Comparison of ENCODE assay signal across 8 mouse cellular contexts in genomic region chr8:105259721-105260320, GRCm38 (mm10). TPM values are rescaled to one million over a fixed set of nuclear protein-coding genes. Genes with fewer than 3 reads are reported as not detected.
DNase-seq lines count a peak whose midpoint lies in the region; ATAC-seq lines count a peak whose summit lies in the region.

No protein-coding gene starts in this region.

- peak; percentile 56 for ATAC-seq in forebrain, embryonic 14.5 days
- ATAC-seq in megakaryocyte, adult 5-6 weeks (ENCODE audit: poor library complexity, severe bottlenecking): peak; percentile 72

- H3K27me3 ChIP-seq in forebrain, embryonic 14.5 days (replicated peaks; ENCODE audit: control insufficient read depth, insufficient read depth, low read length): peaks cover 63% of the 10 kb centered on the region
- H3K27me3 ChIP-seq in hindbrain, embryonic 10.5 days (ENCODE audit: insufficient read depth, poor library complexity, severe bottlenecking): peaks cover 100% of the 10 kb centered on the region

- H3K4me3 ChIP-seq in forebrain, embryonic 14.5 days (ENCODE audit: low read depth, low read length): peak overlapping the region; percentile 34
- H3K4me3 ChIP-seq in hindbrain, embryonic 10.5 days: peak overlapping the region; percentile 51

- intact Hi-C loops in left cerebral cortex, postnatal 14 days (cut with DNase I): no loop called here

- H3K9ac ChIP-seq in forebrain, embryonic 14.5 days (ENCODE audit: low read length): peak overlapping the region; percentile 40

- WGBS in forebrain, embryonic 14.5 days: 3% methylated on average over 30 of the region's 30 CpGs
- 4% methylated on average over 30 of the region's 30 CpGs for WGBS in hindbrain, embryonic 10.5 days

- no peaks in the 10 kb centered on the region for H3K36me3 ChIP-seq in forebrain, embryonic 14.5 days (ENCODE audit: control insufficient read depth, insufficient read depth, low read length)
- no peaks in the 10 kb centered on the region for H3K36me3 ChIP-seq in hindbrain, embryonic 10.5 days

- H3K27ac ChIP-seq in forebrain, embryonic 14.5 days (ENCODE audit: low read depth, low read length): no peak overlapping the region
- no peak overlapping the region for H3K27ac ChIP-seq in hindbrain, embryonic 10.5 days

- peak; percentile 69 for DNase-seq in Muller cell, postnatal 12 days (ENCODE audit: inconsistent ontology term)
- peak; percentile 61 to 84 for DNase-seq in cerebellum, adult 18-20 months
- peak; percentile 77 for DNase-seq in forebrain, embryonic 14.5 days (ENCODE audit: low spot score)
- DNase-seq in hindbrain, embryonic 10.5 days (ENCODE audit: low spot score): peak; percentile 84
- DNase-seq in left cerebral cortex, postnatal 14 days (ENCODE audit: low spot score in 2 of 2): peak; percentile 59 to 69
- DNase-seq in right cerebral cortex, adult 18-20 months: peak; percentile 59
- peak; percentile 77 for DNase-seq in urinary bladder, postnatal 25 days (ENCODE audit: low spot score)

- no peaks in the 10 kb centered on the region for H3K9me3 ChIP-seq in forebrain, embryonic 14.5 days (replicated peaks; ENCODE audit: control insufficient read depth, low read length)
- H3K9me3 ChIP-seq in hindbrain, embryonic 10.5 days: peaks cover 7% of the 10 kb centered on the region; the same call in 1 of the 2 replicates

- peaks cover 11% of the 10 kb centered on the region; the same call in 1 of the 2 replicates for H3K4me1 ChIP-seq in forebrain, embryonic 14.5 days (ENCODE audit: control insufficient read depth, insufficient read depth, low read length)
- H3K4me1 ChIP-seq in hindbrain, embryonic 10.5 days (replicated peaks): peaks cover 34% of the 10 kb centered on the region

- H3K4me2 ChIP-seq in forebrain, embryonic 14.5 days (ENCODE audit: low read length): peak overlapping the region; percentile 75

RNA-seq across cellular contexts. Expression of gene Tradd, which starts 4.6 kb away (rescaled TPM):
- 14.8 and 21.8 TPM in 2 replicates for polyA plus RNA-seq in forebrain, embryonic 14.5 days (2014; fragmentation: Nextera tagmentation; extraction: Ambion mirVana)
- 15.4 and 16.3 TPM in 2 replicates for polyA plus RNA-seq in hindbrain, embryonic 10.5 days (2016; fragmentation: Nextera tagmentation; extraction: Ambion mirVana)
- total RNA-seq in left cerebral cortex, postnatal 14 days (2021): 1 to 10 TPM; 6.7 to 7.9 TPM
- total RNA-seq in megakaryocyte, adult 5-6 weeks (2015): 10.6 and 11.1 TPM in 2 replicates
- total RNA-seq in megakaryocyte, adult 5-6 weeks (2017): 13.3 and 13.5 TPM in 2 replicates

RNA-seq across cellular contexts. Expression of gene Fbxl8, which starts 4.6 kb away (rescaled TPM):
- 0.50 and 0.85 TPM in 2 replicates for polyA plus RNA-seq in forebrain, embryonic 14.5 days (2014; fragmentation: Nextera tagmentation; extraction: Ambion mirVana)
- 1.0 and 1.6 TPM in 2 replicates for polyA plus RNA-seq in hindbrain, embryonic 10.5 days (2016; fragmentation: Nextera tagmentation; extraction: Ambion mirVana)
- total RNA-seq in left cerebral cortex, postnatal 14 days (2021): under 1 TPM; 0.80 to 0.83 TPM
- total RNA-seq in megakaryocyte, adult 5-6 weeks (2015): 4.1 and 6.3 TPM in 2 replicates
- 3.3 and 3.6 TPM in 2 replicates for total RNA-seq in megakaryocyte, adult 5-6 weeks (2017)

RNA-seq across cellular contexts. Expression of gene B3gnt9, which starts 4.9 kb away (rescaled TPM):
- polyA plus RNA-seq in forebrain, embryonic 14.5 days (2014; fragmentation: Nextera tagmentation; extraction: Ambion mirVana): 3.1 and 4.1 TPM in 2 replicates
- polyA plus RNA-seq in hindbrain, embryonic 10.5 days (2016; fragmentation: Nextera tagmentation; extraction: Ambion mirVana): 2.6 and 3.3 TPM in 2 replicates
- total RNA-seq in left cerebral cortex, postnatal 14 days (2021): 1 to 10 TPM; 2.6 to 4.8 TPM
- 0.31 TPM in 1 of 2 replicates, not detected in the other for total RNA-seq in megakaryocyte, adult 5-6 weeks (2015)
- total RNA-seq in megakaryocyte, adult 5-6 weeks (2017): 0.15 TPM in 1 of 2 replicates, not detected in the other

RNA-seq across cellular contexts. Expression of gene Hsf4, which starts 9.8 kb away (rescaled TPM):
- polyA plus RNA-seq in forebrain, embryonic 14.5 days (2014; fragmentation: Nextera tagmentation; extraction: Ambion mirVana): 0.14 and 0.37 TPM in 2 replicates
- 0.09 and 0.20 TPM in 2 replicates for polyA plus RNA-seq in hindbrain, embryonic 10.5 days (2016; fragmentation: Nextera tagmentation; extraction: Ambion mirVana)
- total RNA-seq in left cerebral cortex, postnatal 14 days (2021): 1 to 10 TPM; 1.5 to 2.3 TPM
- total RNA-seq in megakaryocyte, adult 5-6 weeks (2015): 0.22 TPM in 1 of 2 replicates, not detected in the other
- total RNA-seq in megakaryocyte, adult 5-6 weeks (2017): not detected in 2 replicates

RNA-seq across cellular contexts. Expression of gene Nol3, which starts 16.1 kb away (rescaled TPM):
- 2.9 and 3.0 TPM in 2 replicates for polyA plus RNA-seq in forebrain, embryonic 14.5 days (2014; fragmentation: Nextera tagmentation; extraction: Ambion mirVana)
- 1.2 and 2.1 TPM in 2 replicates for polyA plus RNA-seq in hindbrain, embryonic 10.5 days (2016; fragmentation: Nextera tagmentation; extraction: Ambion mirVana)
- 1 to 10 TPM; 4.5 to 5.1 TPM for total RNA-seq in left cerebral cortex, postnatal 14 days (2021)
- total RNA-seq in megakaryocyte, adult 5-6 weeks (2015): not detected in 2 replicates
- total RNA-seq in megakaryocyte, adult 5-6 weeks (2017): 0.07 TPM in 1 of 2 replicates, not detected in the other
